Mouse (Mus musculus): Measurements from ENCODE around the gene Cnga3. TPM values are rescaled to one million over a fixed set of nuclear protein-coding genes. Genes with fewer than 3 reads are reported as not detected.

Gene Cnga3
- total RNA-seq (2022), result 1 to 10 TPM; 1.9 to 2.6 (median 2.3) TPM

- DNase-seq (ENCODE audit: low spot score), result no peak
These were observed at the start of gene Cnga3 for GRCm38 (mm10) chr1:37214144-37214543. Cnga3 (plus strand) TSS chr1:37214434.

DNA sequence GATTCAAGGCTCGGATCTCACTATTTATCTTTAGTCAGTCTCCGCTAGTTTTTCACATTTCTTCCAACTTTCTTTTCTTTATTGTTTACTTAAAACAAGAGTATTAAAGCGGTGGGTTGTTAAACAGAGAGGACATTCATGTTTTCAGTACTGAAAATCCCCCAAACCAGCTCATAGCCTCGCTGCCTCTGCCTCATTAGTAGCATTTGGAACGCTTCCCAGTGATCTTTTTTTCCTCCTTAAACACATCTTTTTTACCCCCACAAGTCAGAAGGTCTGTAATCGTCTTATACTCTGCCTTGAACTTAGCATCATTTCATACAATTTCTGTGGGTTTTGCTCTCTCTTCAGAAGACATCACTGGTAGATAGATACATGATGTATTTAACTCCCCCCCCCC is 48.2 kb upstream of the Cnga3 start:
- no peak for DNase-seq (ENCODE audit: low spot score)

GRCm38 (mm10) chr1:37167918-37168317 is 46.3 kb upstream of the Cnga3 start:
- no peak for DNase-seq (ENCODE audit: low spot score)

- DNase-seq (ENCODE audit: low spot score), result no peak
These were observed 36.4 kb upstream of the Cnga3 start for GRCm38 (mm10) chr1:37177874-37178273.

DNA sequence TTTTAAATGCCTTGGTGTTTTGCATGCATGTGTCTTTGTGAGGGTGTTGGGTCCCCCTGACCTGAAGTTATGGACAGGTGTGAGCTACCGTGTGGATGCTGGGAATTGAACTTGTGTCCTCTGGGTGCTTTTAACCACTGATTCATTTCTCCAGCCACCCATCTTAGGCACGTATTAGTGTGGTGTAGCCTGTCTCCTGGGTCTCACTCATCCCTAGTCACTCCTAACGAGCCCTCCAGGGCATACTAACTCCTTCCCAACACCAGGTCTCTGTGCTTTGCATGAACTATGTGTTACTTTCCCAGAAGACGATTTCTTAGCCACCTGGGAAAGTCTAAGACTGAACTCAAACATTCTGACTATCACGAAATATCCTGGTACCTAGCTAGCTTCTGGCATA is 34.4 kb upstream of the Cnga3 start:
- no peak for DNase-seq (ENCODE audit: low spot score)

DNA sequence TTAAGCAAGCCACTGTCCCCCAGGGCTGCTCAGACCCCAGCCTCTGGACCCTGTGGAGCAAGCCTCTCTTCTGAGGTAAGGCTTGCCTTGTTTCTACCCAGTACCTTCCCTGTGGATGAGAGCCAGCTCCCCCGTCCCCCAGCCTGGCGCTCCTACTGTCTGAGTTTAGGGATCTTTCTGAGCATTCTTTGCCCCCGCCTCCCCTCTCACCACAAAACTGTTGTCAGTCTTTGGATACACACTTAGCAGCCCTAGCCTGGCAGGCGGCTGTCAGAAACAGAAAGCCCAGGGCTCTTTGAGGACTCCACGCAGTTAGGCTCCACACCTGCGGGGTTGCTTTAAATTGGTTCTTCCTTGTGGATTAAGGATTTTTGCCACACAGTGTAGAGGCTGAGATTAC is 27.2 kb upstream of the Cnga3 start:
- no peak for DNase-seq (ENCODE audit: low spot score)

DNA sequence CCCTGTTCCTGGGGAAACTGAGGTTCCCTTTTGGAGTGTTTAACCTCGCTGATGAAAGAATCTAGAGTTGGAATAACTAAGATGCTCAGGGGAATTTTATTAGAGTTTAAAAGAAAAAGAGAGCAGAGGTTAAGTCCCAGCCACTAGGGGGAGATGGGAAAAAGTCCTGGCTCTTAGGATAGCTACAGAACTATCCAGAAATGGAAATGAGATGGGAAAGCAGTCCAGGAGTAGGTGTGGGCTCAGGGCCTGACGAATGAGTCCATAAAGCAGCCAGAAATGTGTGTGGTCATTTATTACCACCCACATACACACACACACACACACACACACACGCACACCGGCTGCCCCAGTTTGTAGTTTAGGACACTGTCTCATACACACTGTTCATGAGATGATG is 19.6 kb upstream of the Cnga3 start:
- DNase-seq (ENCODE audit: low spot score), result no peak

DNA sequence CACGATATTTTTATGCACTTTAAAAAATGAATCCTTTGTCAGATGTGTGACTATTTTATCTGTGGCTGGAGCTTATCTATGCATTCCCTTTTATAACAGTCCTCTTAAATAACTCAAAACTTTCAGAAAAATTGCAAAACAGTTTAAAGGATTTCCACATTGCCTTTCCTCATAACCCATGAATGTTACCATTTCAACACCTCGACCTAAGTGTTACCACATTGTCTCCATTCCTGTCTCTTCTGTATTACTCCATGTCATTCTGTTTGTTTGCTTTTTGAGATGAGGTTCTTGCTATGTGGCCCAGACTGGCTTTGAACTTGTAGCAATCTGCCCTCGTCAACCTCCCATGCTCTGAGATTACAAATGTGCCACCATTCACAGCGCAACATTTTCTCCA is 12.8 kb upstream of the Cnga3 start:
- DNase-seq (ENCODE audit: low spot score), result no peak

GRCm38 (mm10) chr1:37207743-37208142 is 6.5 kb upstream of the Cnga3 start:
- DNase-seq (ENCODE audit: low spot score), result no peak

DNA sequence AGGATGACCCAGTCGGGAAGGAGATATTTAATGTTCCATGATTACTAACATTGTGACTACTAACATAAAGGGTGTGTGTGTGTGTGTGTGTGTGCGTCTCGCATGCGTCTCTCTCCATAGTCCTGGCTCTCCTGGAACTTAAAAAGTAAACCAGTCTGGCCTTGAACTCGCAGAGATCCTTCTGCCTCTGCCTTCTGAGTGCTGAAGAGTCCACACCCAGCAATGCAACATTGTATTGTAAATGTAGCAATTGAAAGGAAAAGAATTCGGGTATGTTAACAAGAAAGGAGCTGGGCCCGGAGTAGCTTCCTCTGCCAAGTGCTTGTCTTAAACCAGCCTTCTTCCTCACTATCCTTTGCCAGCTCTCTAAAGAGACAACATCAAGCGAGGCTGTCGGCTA is 1.9 kb upstream of the Cnga3 start:
- no peak for DNase-seq (ENCODE audit: low spot score)

DNA sequence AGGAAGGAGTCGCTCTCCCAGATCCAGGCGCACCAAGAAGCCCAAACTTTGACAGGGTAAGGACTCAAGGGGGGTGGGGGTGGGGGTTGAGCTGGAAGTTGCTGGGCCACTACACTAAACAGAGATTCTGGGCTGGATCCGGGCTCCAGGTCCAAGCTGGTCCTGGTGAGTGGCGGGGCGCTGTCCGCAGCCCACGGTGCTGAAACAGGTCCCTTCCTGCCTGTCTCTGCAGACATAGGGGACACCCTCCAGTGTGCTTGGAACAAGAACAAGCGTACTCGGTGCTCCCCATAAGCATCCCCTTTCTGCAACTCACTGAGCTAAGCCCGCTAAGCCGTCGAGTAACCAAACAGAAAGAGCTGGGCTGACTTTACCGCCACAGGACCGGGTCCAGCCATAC is 4.2 kb downstream of the Cnga3 start:
- no peak for DNase-seq (ENCODE audit: low spot score)

DNA sequence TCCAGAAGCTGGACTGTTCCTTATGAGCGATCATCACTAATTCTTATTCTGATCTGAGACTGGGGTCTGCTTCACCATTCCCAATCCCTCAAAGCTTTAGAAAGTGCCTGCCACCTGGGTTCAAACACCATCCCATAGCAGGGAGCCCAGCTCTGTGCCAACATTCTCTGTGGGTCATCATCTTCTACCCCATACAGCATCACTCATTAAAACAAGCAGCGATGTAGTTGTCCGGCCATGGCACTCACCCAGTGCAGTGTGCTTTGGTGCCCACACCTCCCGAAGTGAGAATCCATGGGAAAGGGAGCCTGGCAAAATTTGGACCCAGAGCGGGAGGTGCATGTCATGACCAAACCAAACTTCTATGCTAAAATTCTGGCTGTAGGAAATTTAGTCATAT is 5.4 kb downstream of the Cnga3 start:
- no peak for DNase-seq (ENCODE audit: low spot score)

- no peak for DNase-seq (ENCODE audit: low spot score)
These were observed 6.1 kb downstream of the Cnga3 start for GRCm38 (mm10) chr1:37220134-37220907.

GRCm38 (mm10) chr1:37222002-37222401 is 7.8 kb downstream of the Cnga3 start:
- no peak for DNase-seq (ENCODE audit: low spot score)

GRCm38 (mm10) chr1:37230404-37230803 is 16.2 kb downstream of the Cnga3 start:
- no peak for DNase-seq (ENCODE audit: low spot score)

GRCm38 (mm10) chr1:37231295-37231701 is 17.1 kb downstream of the Cnga3 start:
- DNase-seq (ENCODE audit: low spot score), result peak; percentile 38

DNA sequence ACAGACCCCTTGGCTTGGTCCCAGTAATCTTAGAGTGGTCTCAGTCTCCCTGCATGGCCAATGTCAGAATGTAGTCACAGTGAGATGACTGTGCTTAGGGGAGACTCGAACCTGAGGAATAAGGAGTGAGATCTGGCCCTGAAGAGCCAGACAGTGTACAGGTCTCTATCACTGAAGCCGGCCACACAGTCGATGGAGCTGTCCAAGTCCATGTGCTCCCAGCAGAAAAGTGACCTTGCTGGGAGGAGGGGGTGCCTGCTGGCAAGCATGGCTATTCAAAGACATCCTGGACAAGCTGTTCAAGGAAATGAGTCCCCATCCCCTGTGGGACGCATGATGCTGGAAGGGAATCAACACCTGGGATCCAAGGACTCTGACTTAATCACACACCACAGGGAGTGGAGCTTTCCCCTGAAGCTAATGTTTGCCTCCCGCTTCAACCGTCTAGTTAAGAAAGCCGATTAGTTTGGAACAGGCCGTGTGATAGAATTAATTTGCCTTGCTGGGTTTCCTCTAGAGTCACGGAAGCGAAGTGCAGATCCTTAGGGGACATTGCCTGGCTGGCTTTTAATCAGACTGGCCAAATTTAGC is 24.9 kb downstream of the Cnga3 start:
- DNase-seq (ENCODE audit: low spot score), result no peak

GRCm38 (mm10) chr1:37242253-37242652 is 28.0 kb downstream of the Cnga3 start:
- no peak for DNase-seq (ENCODE audit: low spot score)

- no peak for DNase-seq (ENCODE audit: low spot score)
These were observed 32.2 kb downstream of the Cnga3 start for GRCm38 (mm10) chr1:37246476-37246875.

DNA sequence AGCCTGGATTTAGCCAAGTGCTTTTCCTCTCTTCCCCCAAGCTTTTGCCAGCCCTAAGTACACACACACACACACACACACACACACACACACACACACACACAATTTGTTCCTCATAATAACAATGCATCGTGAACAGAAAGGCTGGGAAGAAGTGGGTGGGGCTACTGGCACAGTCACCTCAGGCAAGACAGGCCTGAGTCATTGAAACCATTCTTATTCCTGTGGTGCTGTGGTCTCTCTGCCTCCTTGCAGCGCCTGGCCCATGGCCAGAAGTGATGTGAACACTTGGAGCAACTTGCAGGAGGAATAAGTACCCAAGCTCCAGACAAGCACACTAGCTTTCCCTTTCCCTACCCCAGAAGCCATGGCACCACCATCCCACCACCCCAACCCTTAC is 34.2 kb downstream of the Cnga3 start:
- DNase-seq (ENCODE audit: low spot score), result no peak

GRCm38 (mm10) chr1:37250643-37251310 is 36.5 kb downstream of the Cnga3 start:
- DNase-seq (ENCODE audit: low spot score), result peak; percentile 81

DNA sequence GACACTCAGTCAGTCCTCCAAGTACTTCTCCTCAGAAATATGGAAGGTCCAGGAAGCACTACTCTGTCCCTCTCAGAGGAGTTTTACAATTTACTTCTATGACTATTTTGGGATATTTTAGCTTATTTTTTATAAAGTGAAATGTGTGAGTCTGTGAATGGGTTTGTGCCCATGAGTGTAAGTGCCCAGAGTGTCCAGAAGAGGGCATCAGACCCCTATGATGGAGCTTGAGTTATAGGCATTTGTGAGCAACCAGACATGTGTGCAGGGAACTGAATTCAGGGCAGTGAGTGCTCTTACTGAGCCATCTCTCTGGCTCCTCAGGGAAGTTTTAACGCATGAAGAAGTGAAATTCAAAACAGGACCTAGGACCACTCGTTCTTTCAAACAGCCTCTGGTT is 44.2 kb downstream of the Cnga3 start:
- no peak for DNase-seq (ENCODE audit: low spot score)

- DNase-seq (ENCODE audit: low spot score), result peak; percentile 68
These were observed 58.2 kb downstream of the Cnga3 start for GRCm38 (mm10) chr1:37272464-37272863.
